In the genomic region with DNA sequence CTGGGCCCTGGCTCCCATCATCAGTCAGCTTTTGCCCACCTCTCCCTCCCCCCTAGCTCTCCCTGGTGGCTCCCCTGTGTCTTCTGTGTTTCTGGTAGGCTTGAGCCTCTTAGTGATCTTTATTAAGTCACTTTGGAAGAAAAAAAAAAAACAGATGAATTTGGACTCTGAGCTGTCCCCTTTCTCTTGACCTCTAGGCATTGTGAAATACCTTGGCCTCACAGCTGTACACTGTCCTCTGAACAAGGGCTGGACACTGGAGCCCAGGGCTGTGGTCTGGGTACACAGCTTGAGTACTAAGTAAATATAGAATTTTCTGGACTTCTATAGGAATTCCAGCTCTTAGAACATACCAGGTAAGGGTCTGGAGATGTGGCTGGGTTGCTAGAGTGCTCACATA, we compare ENCODE assay signal across 17 mouse cellular contexts. TPM values are rescaled to one million over a fixed set of nuclear protein-coding genes. Genes with fewer than 3 reads are reported as not detected.
DNase-seq lines count a peak whose midpoint lies in the region; ATAC-seq and TF ChIP-seq lines count a peak whose summit lies in the region.
"Had no signal": no experiment of that assay in that cellular context is flagged by ENCODE, and none has a peak within 500 bp of the region (broad histone marks: within the 10 kb centered on the region; RNA-seq: fewer than 3 reads in every experiment).

No protein-coding gene starts in this region.

- TF ChIP-seq CTCF in kidney, adult 2 months (conservative IDR thresholded peaks at IDR 0.05; ENCODE audit: insufficient read depth, insufficient read length, low read depth, low read length): no peak

- no peaks in the 10 kb centered on the region for H3K4me1 ChIP-seq in kidney, adult 2 months (ENCODE audit: control insufficient read depth, insufficient read depth, low read length)
- H3K4me1 ChIP-seq in liver, embryonic 12.5 days: peaks cover 19% of the 10 kb centered on the region
- H3K4me1 ChIP-seq: limb, embryonic 12.5 days had no signal

- peak; percentile 25 for DNase-seq in adrenal gland, postnatal 14 days
- DNase-seq in adrenal gland, postnatal 25 days: no peak
- peak; percentile 25 for DNase-seq in kidney, adult 2 months
- no peak for DNase-seq in kidney, adult 9 months
- peak; percentile 58 for DNase-seq in lung, postnatal 25 days (ENCODE audit: low spot score)
- DNase-seq in ovary, postnatal 14 days (ENCODE audit: low spot score): no peak
- DNase-seq in right cerebral cortex, postnatal 4 days: no peak
- DNase-seq: cerebellum, adult 9-11 months; gastrocnemius, adult 2 months; kidney, postnatal 10 days had no signal

- no peaks in the 10 kb centered on the region for H3K36me3 ChIP-seq in kidney, adult 2 months (ENCODE audit: control insufficient read depth, insufficient read depth, low read length)
- H3K36me3 ChIP-seq in liver, embryonic 12.5 days: no peaks in the 10 kb centered on the region
- H3K36me3 ChIP-seq: heart, embryonic 12.5 days; limb, embryonic 12.5 days had no signal

- peak; percentile 78 for ATAC-seq in liver, embryonic 12.5 days
- ATAC-seq: forebrain, embryonic 16.5 days; Patski had no signal

- no peak overlapping the region for H3K27ac ChIP-seq in kidney, adult 2 months (ENCODE audit: insufficient read depth, low read depth, low read length)
- H3K27ac ChIP-seq in liver, embryonic 12.5 days: no peak overlapping the region
- H3K27ac ChIP-seq: gastrocnemius, adult 2 months; limb, embryonic 12.5 days had no signal

- no peak overlapping the region for H3K9ac ChIP-seq in liver, embryonic 12.5 days
- H3K9ac ChIP-seq: heart, embryonic 12.5 days; limb, embryonic 12.5 days had no signal

- TF ChIP-seq POLR2A in kidney, adult 2 months (IDR thresholded peaks at IDR 0.05; ENCODE audit: low read depth, low read length): no peak

- H3K9me3 ChIP-seq in liver, embryonic 12.5 days (replicated peaks): no peaks in the 10 kb centered on the region
- H3K9me3 ChIP-seq: heart, embryonic 12.5 days; limb, embryonic 12.5 days; megakaryocyte, embryonic 14.5 days had no signal

- no peak overlapping the region for H3K4me3 ChIP-seq in kidney, adult 2 months (ENCODE audit: insufficient read depth, low read depth, low read length)
- H3K4me3 ChIP-seq in liver, embryonic 12.5 days: no peak overlapping the region
- H3K4me3 ChIP-seq: erythroblast, embryonic 14.5 days; gastrocnemius, adult 2 months; heart, embryonic 12.5 days; limb, embryonic 12.5 days; megakaryocyte, embryonic 14.5 days had no signal

- H3K27me3 ChIP-seq in kidney, adult 2 months (replicated peaks; ENCODE audit: control insufficient read depth, insufficient read depth, low read length): no peaks in the 10 kb centered on the region
- H3K27me3 ChIP-seq in liver, embryonic 12.5 days (replicated peaks): no peaks in the 10 kb centered on the region
- H3K27me3 ChIP-seq: heart, embryonic 12.5 days; limb, embryonic 12.5 days; Patski had no signal

- H3K4me2 ChIP-seq in liver, embryonic 12.5 days: no peak overlapping the region
- H3K4me2 ChIP-seq: heart, embryonic 12.5 days; limb, embryonic 12.5 days had no signal

RNA-seq across cellular contexts. Expression of a gene that starts 20.6 kb away (rescaled TPM):
- total RNA-seq in adrenal gland, postnatal 14 days (2021): 25.2 and 29.1 TPM in 2 replicates
- total RNA-seq in adrenal gland, postnatal 25 days (2021): 23.8 and 41.5 TPM in 2 replicates
- polyA plus RNA-seq in kidney, adult 2 months (2012; rRNA removed): 2.2 and 2.4 TPM in 2 replicates
- 1.9 TPM in 2 replicates for polyA plus RNA-seq in liver, embryonic 12.5 days (2016; fragmentation: Nextera tagmentation; extraction: Ambion mirVana)

Comparison
In these comparisons a context has a peak if more than half of its experiments do, and no peak if none do; other contexts are left out.
1. DNase-seq: peak in adrenal gland, postnatal 14 days (single experiment), kidney, adult 2 months (single experiment) and lung, postnatal 25 days (single experiment); none in adrenal gland, postnatal 25 days (single experiment), kidney, adult 9 months (single experiment), ovary, postnatal 14 days (single experiment) and right cerebral cortex, postnatal 4 days (single experiment).